Mouse (Mus musculus): Measurements from ENCODE around the gene Rab29. TPM values are rescaled to one million over a fixed set of nuclear protein-coding genes. Genes with fewer than 3 reads are reported as not detected.
"Not testable (repeated sequence)": the region's sequence is repeated elsewhere in the genome, so short reads cannot be mapped to it uniquely, and the experiment has no call there.

The Rab29 gene
- polyA plus RNA-seq, 1 experiment from 2014 or later: 10.3 TPM

DNA sequence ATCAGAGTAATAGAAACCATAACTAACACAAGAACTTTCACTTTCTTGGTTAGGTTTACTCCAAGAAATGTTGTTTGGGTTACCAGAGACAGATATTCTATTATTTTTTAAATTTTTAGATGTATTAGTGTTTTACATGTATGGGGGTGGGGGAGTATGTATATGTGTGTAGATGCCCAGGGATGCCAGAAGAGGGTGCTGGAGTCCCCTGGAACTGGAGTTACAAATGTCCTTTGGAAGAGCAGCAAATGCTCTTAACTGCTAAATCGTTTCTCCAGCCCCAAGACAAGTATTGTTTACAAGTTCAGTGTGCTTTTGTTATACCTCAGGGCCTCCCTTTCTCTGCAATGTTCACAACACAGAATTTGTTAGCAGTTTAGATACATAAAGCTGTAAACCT lies 38.5 kb downstream of the Rab29 start:
- Histone ChIP-seq H3K4me3 (ENCODE audit: low read depth, low read length) (no peak overlapping the region), H3K9ac (ENCODE audit: low read length) (no peak overlapping the region), H3K9me3 (ENCODE audit: control insufficient read depth, low read length) (no peaks in the 10 kb centered on the region), H3K27me3 (ENCODE audit: control insufficient read depth, insufficient read depth, low read length) (no peaks in the 10 kb centered on the region), H3K4me1 (ENCODE audit: control insufficient read depth, insufficient read depth, low read length) (no peaks in the 10 kb centered on the region), H3K4me2 (ENCODE audit: low read depth) (no peak overlapping the region), H3K27ac (ENCODE audit: low read depth, low read length) (no peak overlapping the region), H3K36me3 (ENCODE audit: control insufficient read depth, insufficient read depth, low read length) (no peaks in the 10 kb centered on the region)
- 15% methylated on average over 1 of the region's 1 CpGs for WGBS
- DNase-seq (ENCODE audit: low spot score): no peak
- ATAC-seq (ENCODE audit: insufficient read depth, low FRiP score, low TSS enrichment): no peak

DNA sequence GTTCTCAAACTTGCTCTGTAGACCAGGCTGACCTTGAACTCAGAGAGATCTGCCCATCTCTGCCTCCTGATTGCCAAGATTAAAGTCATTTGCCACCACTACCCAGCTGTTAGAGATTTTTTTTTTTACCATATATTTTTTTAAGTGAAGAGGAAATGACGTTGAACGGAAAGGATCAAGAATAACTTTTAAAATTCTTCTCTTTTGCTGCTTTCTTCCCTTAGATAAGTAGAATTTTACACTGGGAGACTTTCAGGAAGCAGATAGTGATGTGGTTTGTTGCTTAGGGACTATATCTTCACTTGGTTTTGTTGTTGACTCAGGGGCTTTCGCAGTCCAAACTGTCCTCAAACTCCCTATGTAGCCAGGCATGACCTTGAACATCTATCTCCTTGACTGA lies 41.4 kb downstream of the Rab29 start:
- no peaks in the 10 kb centered on the region for H3K27me3 ChIP-seq (ENCODE audit: control insufficient read depth, insufficient read depth, low read length)
- H3K36me3 ChIP-seq (ENCODE audit: control insufficient read depth, insufficient read depth, low read length): no peaks in the 10 kb centered on the region
- no peaks in the 10 kb centered on the region for H3K9me3 ChIP-seq (ENCODE audit: control insufficient read depth, low read length)
- H3K9ac ChIP-seq (ENCODE audit: low read length): no peak overlapping the region
- H3K4me3 ChIP-seq (ENCODE audit: low read depth, low read length): no peak overlapping the region
- peaks cover 4% of the 10 kb centered on the region; the same call in 1 of the 2 replicates for H3K4me1 ChIP-seq (ENCODE audit: control insufficient read depth, insufficient read depth, low read length)
- ATAC-seq (ENCODE audit: insufficient read depth, low FRiP score, low TSS enrichment): no peak
- H3K4me2 ChIP-seq (ENCODE audit: low read depth): no peak overlapping the region
- 93% methylated on average over 3 of the region's 3 CpGs for WGBS
- H3K27ac ChIP-seq (ENCODE audit: low read depth, low read length): no peak overlapping the region
- DNase-seq (ENCODE audit: low spot score): no peak

DNA sequence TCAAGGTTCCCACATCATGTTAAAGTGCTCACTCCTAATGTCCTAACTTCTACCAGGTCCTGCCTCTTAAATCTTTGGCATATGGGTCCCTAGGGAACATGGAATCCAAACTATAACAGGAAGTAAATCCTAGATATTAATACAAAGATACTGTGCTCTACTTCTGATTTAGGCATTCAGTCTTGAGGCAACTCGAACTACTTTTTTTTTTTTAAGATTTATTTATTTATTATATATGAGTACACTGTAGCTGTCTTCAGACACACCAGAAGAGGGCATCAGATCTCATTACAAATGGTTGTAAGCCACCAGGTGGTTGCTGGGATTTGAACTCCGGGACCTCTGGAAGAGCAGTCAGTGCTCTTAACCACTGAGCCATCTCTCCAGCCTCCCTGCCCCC lies 42.2 kb downstream of the Rab29 start:
- not testable (repeated sequence) for H3K4me1 ChIP-seq (ENCODE audit: control insufficient read depth, insufficient read depth, low read length); H3K27me3 ChIP-seq (ENCODE audit: control insufficient read depth, insufficient read depth, low read length); DNase-seq (ENCODE audit: low spot score); H3K4me3 ChIP-seq (ENCODE audit: low read depth, low read length); H3K4me2 ChIP-seq (ENCODE audit: low read depth); H3K9ac ChIP-seq (ENCODE audit: low read length); H3K36me3 ChIP-seq (ENCODE audit: control insufficient read depth, insufficient read depth, low read length); H3K27ac ChIP-seq (ENCODE audit: low read depth, low read length); ATAC-seq (ENCODE audit: insufficient read depth, low FRiP score, low TSS enrichment); H3K9me3 ChIP-seq (ENCODE audit: control insufficient read depth, low read length)
- WGBS: 85% methylated on average over 2 of the region's 2 CpGs

DNA sequence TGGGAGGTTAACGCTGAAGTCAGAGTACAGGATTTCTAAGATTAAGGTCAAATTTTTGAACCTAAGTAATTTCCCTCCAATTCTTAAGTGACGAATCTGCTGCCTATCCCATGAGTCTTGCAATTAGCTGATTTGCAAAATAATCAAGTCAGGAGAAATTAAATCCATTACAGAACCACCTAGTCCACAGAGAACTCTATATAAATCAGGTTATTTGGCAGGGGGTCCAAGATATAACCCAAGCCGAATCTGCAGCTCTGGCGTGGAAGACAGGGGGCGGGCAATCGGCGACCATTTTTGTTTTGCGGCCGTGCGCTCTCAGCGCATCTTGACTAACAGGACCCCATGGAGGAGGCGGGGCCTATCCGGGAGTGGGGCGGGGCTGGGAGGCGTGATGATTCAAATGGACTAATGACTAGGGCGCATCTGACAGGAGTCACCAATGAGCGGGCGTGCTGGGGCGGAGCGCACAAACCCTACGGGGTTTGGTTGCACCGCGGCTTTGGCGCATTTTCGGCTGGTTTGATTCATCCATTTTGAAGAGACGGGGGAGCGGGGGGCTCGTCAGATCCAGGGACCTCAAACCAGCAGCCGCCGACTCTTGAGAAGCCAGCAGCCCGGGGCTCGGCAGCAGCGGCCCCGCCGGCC lies 43.1 kb downstream of the Rab29 start, which contains the start of gene Nucks1:
Gene Nucks1 (plus strand): TSS at position 534 of the 648 bp plus-strand sequence.
- no peaks in the 10 kb centered on the region for H3K36me3 ChIP-seq (ENCODE audit: control insufficient read depth, insufficient read depth, low read length)
- WGBS: under 1% methylated on average over 35 of the region's 35 CpGs
- DNase-seq (ENCODE audit: low spot score): peak; percentile 99
- H3K27me3 ChIP-seq (ENCODE audit: control insufficient read depth, insufficient read depth, low read length): no peaks in the 10 kb centered on the region
- peak within 1 kb of the TSS; percentile 78 for H3K4me2 ChIP-seq (ENCODE audit: low read depth)
- H3K27ac ChIP-seq (ENCODE audit: low read depth, low read length): peak within 1 kb of the TSS; percentile 94
- peaks cover 4% of the 10 kb centered on the region; the same call in 1 of the 2 replicates for H3K4me1 ChIP-seq (ENCODE audit: control insufficient read depth, insufficient read depth, low read length)
- H3K4me3 ChIP-seq (ENCODE audit: low read depth, low read length): peak within 1 kb of the TSS; percentile 88
- peak within 1 kb of the TSS; percentile 98 for H3K9ac ChIP-seq (ENCODE audit: low read length)
- no peaks in the 10 kb centered on the region for H3K9me3 ChIP-seq (ENCODE audit: control insufficient read depth, low read length)
- ATAC-seq (ENCODE audit: insufficient read depth, low FRiP score, low TSS enrichment): peak; percentile 99

DNA sequence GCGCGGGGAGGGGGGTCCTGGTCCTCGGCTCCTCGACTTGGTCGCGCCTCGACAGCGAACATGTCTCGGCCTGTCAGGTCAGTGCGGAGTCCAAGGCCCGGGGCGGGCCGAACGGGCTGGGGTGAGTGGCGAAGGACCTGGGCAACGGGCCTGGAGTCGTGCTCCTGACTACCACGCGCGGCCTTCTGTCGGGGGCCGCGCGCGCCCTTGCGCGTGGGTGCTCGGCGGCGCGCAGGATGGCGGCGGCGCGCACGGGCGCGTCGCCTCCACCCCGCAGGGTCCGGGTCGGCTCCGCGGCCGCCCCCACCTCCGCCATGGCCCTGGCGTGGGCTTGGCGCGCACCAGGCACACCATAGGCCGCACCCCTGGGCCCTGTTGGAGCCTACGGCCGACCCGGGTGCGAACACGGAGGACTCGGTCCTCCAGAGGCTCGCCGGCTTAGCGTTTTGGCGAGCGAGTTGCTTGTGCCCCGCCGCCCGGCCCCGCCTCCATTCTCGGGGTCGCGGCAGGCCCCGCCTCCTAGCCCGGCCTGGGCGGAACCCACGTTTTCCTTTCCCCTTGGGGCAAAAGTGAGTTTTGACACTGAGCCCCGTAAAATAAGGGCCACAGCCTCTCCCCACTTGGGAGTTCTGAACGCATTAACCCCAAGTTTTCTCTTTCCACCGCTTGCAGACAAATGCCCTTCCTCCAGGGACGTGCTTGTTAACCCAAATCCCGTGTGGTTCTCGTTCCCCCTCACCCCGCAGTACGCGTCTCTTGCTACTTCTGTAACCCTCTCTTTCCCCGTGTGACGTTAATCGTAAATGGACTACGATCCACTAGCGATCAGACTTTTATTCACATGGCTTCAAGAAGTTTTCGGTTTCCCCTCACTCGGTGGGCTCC lies 43.9 kb downstream of the Rab29 start:
- Histone ChIP-seq H3K9me3 (ENCODE audit: control insufficient read depth, low read length) (no peaks in the 10 kb centered on the region), H3K36me3 (ENCODE audit: control insufficient read depth, insufficient read depth, low read length) (no peaks in the 10 kb centered on the region), H3K27me3 (ENCODE audit: control insufficient read depth, insufficient read depth, low read length) (no peaks in the 10 kb centered on the region), H3K9ac (ENCODE audit: low read length) (peak overlapping the region; percentile 98), H3K4me3 (ENCODE audit: low read depth, low read length) (peak overlapping the region; percentile 88), H3K4me2 (ENCODE audit: low read depth) (peak overlapping the region; percentile 78), H3K4me1 (ENCODE audit: control insufficient read depth, insufficient read depth, low read length) (peaks cover 4% of the 10 kb centered on the region; the same call in 1 of the 2 replicates), H3K27ac (ENCODE audit: low read depth, low read length) (peak overlapping the region; percentile 94)
- ATAC-seq (ENCODE audit: insufficient read depth, low FRiP score, low TSS enrichment) (peak; percentile 86), DNase-seq (ENCODE audit: low spot score) (peak; percentile 82)
- WGBS: under 1% methylated on average over 49 of the region's 88 CpGs

DNA sequence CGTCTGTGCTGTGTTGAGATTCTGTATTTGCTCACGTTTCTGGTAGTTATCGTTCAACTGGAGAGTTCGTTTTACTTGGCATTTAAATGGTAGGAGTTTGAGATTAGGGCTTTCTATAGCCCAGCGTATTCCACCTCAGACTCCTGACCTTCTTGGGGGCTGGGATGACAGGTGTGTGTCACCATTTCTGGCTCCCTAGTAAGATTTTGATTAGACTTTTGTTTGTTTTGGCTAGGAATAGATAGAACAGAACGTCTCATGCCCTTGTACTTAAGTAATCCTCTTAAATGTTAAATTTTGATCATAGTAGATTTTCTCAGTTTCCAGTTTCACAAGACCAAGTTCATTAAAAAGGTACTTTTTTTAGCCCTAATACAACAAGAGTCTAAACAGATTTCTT lies 50.6 kb downstream of the Rab29 start:
- H3K27ac ChIP-seq (ENCODE audit: low read depth, low read length): no peak overlapping the region
- no peak overlapping the region for H3K9ac ChIP-seq (ENCODE audit: low read length)
- H3K27me3 ChIP-seq (ENCODE audit: control insufficient read depth, insufficient read depth, low read length): no peaks in the 10 kb centered on the region
- peaks cover 6% of the 10 kb centered on the region; the same call in 1 of the 2 replicates for H3K36me3 ChIP-seq (ENCODE audit: control insufficient read depth, insufficient read depth, low read length)
- H3K4me2 ChIP-seq (ENCODE audit: low read depth): no peak overlapping the region
- DNase-seq (ENCODE audit: low spot score) (no peak), ATAC-seq (ENCODE audit: insufficient read depth, low FRiP score, low TSS enrichment) (no peak)
- 89% methylated on average over 6 of the region's 6 CpGs for WGBS
- no peaks in the 10 kb centered on the region for H3K4me1 ChIP-seq (ENCODE audit: control insufficient read depth, insufficient read depth, low read length)
- no peaks in the 10 kb centered on the region for H3K9me3 ChIP-seq (ENCODE audit: control insufficient read depth, low read length)
- H3K4me3 ChIP-seq (ENCODE audit: low read depth, low read length): no peak overlapping the region

DNA sequence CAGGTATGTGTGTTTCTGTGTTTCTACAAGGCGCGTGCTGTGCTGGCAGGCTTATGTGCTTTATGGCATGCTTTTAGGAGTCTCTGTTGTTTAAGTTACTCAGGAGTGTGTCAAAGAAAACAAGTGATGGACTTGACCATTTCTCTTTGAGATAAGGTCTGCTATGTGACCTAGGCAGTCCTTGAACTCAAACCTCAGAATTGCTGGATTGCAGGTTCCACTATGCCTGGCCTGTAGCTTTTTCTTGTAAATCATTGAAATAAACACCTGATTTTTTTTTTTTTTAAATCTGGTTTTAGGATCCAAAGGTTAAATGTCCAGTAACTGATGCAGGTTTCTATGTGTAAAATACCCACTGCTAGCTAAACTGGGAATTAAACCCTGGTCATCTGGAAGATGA lies 52.0 kb downstream of the Rab29 start:
- H3K27ac ChIP-seq (ENCODE audit: low read depth, low read length): no peak overlapping the region
- H3K27me3 ChIP-seq (ENCODE audit: control insufficient read depth, insufficient read depth, low read length): no peaks in the 10 kb centered on the region
- no peak overlapping the region for H3K4me3 ChIP-seq (ENCODE audit: low read depth, low read length)
- 100% methylated on average over 2 of the region's 2 CpGs for WGBS
- H3K9me3 ChIP-seq (ENCODE audit: control insufficient read depth, low read length): no peaks in the 10 kb centered on the region
- H3K4me2 ChIP-seq (ENCODE audit: low read depth): no peak overlapping the region
- no peak for ATAC-seq (ENCODE audit: insufficient read depth, low FRiP score, low TSS enrichment)
- H3K4me1 ChIP-seq (ENCODE audit: control insufficient read depth, insufficient read depth, low read length): no peaks in the 10 kb centered on the region
- no peak for DNase-seq (ENCODE audit: low spot score)
- H3K36me3 ChIP-seq (ENCODE audit: control insufficient read depth, insufficient read depth, low read length): peaks cover 6% of the 10 kb centered on the region; the same call in 1 of the 2 replicates
- no peak overlapping the region for H3K9ac ChIP-seq (ENCODE audit: low read length)

DNA sequence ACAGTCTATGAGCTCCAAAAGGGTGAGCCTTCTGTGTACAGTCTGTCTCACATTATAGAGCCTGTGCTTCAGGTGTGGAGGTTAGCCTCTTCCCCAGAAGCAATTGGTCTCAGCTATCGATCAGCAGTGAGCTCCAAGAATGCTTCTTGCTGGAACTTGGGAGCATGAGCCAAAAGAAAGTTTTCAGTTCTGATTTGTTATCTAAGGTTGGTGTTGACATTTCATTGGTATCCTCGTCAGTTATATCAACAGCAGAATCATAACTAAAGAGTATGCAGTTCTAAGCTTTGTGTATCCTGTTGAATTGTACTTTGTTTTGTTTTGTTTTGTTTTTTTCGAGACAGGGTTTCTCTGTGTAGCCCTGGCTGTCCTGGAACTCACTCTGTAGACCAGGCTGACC lies 55.1 kb downstream of the Rab29 start:
- no peak overlapping the region for H3K9ac ChIP-seq (ENCODE audit: low read length)
- WGBS: 97% methylated on average over 3 of the region's 3 CpGs
- ATAC-seq (ENCODE audit: insufficient read depth, low FRiP score, low TSS enrichment) (no peak), DNase-seq (ENCODE audit: low spot score) (no peak)
- H3K27ac ChIP-seq (ENCODE audit: low read depth, low read length): no peak overlapping the region
- H3K27me3 ChIP-seq (ENCODE audit: control insufficient read depth, insufficient read depth, low read length): no peaks in the 10 kb centered on the region
- H3K36me3 ChIP-seq (ENCODE audit: control insufficient read depth, insufficient read depth, low read length): peaks cover 17% of the 10 kb centered on the region
- H3K9me3 ChIP-seq (ENCODE audit: control insufficient read depth, low read length): no peaks in the 10 kb centered on the region
- H3K4me3 ChIP-seq (ENCODE audit: low read depth, low read length): no peak overlapping the region
- no peak overlapping the region for H3K4me2 ChIP-seq (ENCODE audit: low read depth)
- H3K4me1 ChIP-seq (ENCODE audit: control insufficient read depth, insufficient read depth, low read length): no peaks in the 10 kb centered on the region

Data from neural tube, embryonic 11.5 days (tissue).